Mouse (Mus musculus) intestine, embryonic 14.5 days (tissue): ENCODE results near the gene Numa1. TPM values are rescaled to one million over a fixed set of nuclear protein-coding genes. Genes with fewer than 3 reads are reported as not detected.
"Not testable (repeated sequence)": the region's sequence is repeated elsewhere in the genome, so short reads cannot be mapped to it uniquely, and the experiment has no call there.

ENCODE experiments used
- ATAC-seq: fragments of 200-750 bp; cut with Nextera tagmentation; replicated peaks from 2 replicates; pipeline ENCODE4 v1.8.0; 2017; ENCODE audit warnings: low read depth, moderate number of reproducible peaks, moderate TSS enrichment, moderate library complexity; ENCODE audit not compliant: low FRiP score, low TSS enrichment
- DNase-seq: peaks from one replicate; pipeline ENCODE4 v3.0.0-alpha.2; 2018; ENCODE audit warnings: low spot score
- H3K27ac ChIP-seq: fragments of 300-500 bp; sonication (generic); 2 replicates; pipeline ENCODE4 v1.5.1; 2014; ENCODE audit warnings: low read depth, mild to moderate bottlenecking, control low read depth
- H3K27me3 ChIP-seq: fragments of 300-500 bp; sonication (generic); replicated peaks from 2 replicates; pipeline ENCODE4 v1.6.1; 2014; ENCODE audit warnings: low read length, control low read depth; ENCODE audit not compliant: control insufficient read depth, insufficient read depth
- H3K36me3 ChIP-seq: fragments of 300-500 bp; sonication (generic); 2 replicates; pipeline ENCODE4 v1.6.1; 2014; ENCODE audit warnings: low read length, control low read depth; ENCODE audit not compliant: control insufficient read depth, insufficient read depth
- H3K4me1 ChIP-seq: fragments of 300-500 bp; sonication (generic); replicated peaks from 2 replicates; pipeline ENCODE4 v1.6.1; 2014; ENCODE audit warnings: low read length, control low read depth, mixed read lengths; ENCODE audit not compliant: control insufficient read depth, insufficient read depth
- H3K4me2 ChIP-seq: fragments of 300-500 bp; sonication (generic); 2 replicates; pipeline ENCODE4 v1.6.1; 2014; ENCODE audit warnings: low read length
- H3K4me3 ChIP-seq: fragments of 300-500 bp; sonication (generic); 2 replicates; pipeline ENCODE4 v1.5.1; 2014; ENCODE audit warnings: low read depth, low read length, control low read depth, mixed read lengths
- H3K9ac ChIP-seq: fragments of 300-500 bp; sonication (generic); 2 replicates; pipeline ENCODE4 v1.6.1; 2014; ENCODE audit warnings: mild to moderate bottlenecking, low read length
- H3K9me3 ChIP-seq: fragments of 300-500 bp; sonication (generic); 2 replicates; pipeline ENCODE4 v1.6.1; 2016; ENCODE audit warnings: low read length, control low read depth; ENCODE audit not compliant: control insufficient read depth
- WGBS: fragments of 180-500 bp; shearing (Covaris S2); extraction: QIAGEN DNeasy Blood & Tissue Kit; methylation state at CpG from one replicate; pipeline ENCODE4 v1.1.7; 2014; 5-methylcytosine and 5-hydroxymethylcytosine counted together
- polyA plus RNA-seq: library from polyadenylated mRNA; unstranded; fragments of >200 nt; fragmentation: Nextera tagmentation; extraction: Ambion mirVana; gene quantifications from 2 replicates; pipeline ENCODE4 v1.2.1, GENCODE M21; 2014

Numa1 gene
- polyA plus RNA-seq, 1 experiment from 2014 or later: 99.6 TPM

- Histone ChIP-seq H3K9ac (no peak overlapping the region), H3K36me3 (0 out of 2 replicates have a peak, but pooled peaks cover 6% of the 10 kb centered on the region), H3K4me1 (peaks cover 15% of the 10 kb centered on the region), H3K9me3 (no peaks in the 10 kb centered on the region), H3K27ac (no peak overlapping the region), H3K4me3 (no peak overlapping the region), H3K4me2 (no peak overlapping the region), H3K27me3 (no peaks in the 10 kb centered on the region)
- ATAC-seq (no peak), DNase-seq (no peak)
Observed at GRCm38 (mm10) chr7:101902846-101903245, 31.1 kb upstream of the Numa1 start.

GRCm38 (mm10) chr7:101905561-101906286 is 28.2 kb upstream of the Numa1 start, which contains the start of gene Lamtor1:
Lamtor1 (plus strand) TSS chr7:101905904.
- H3K27me3 ChIP-seq: no peaks in the 10 kb centered on the region
- peak within 1 kb of the TSS; percentile 90 for H3K4me2 ChIP-seq
- H3K4me1 ChIP-seq: peaks cover 21% of the 10 kb centered on the region
- H3K27ac ChIP-seq: peak within 1 kb of the TSS; percentile 96
- H3K9ac ChIP-seq: peak within 1 kb of the TSS; percentile 90
- H3K4me3 ChIP-seq: peak within 1 kb of the TSS; percentile 93
- ATAC-seq (peak; percentile 99), DNase-seq (peak; percentile 98)
- H3K36me3 ChIP-seq: peaks cover 15% of the 10 kb centered on the region
- no peaks in the 10 kb centered on the region for H3K9me3 ChIP-seq
- WGBS: 0% methylated on average over 55 of the region's 61 CpGs

GRCm38 (mm10) chr7:101906287-101906681 is 27.6 kb upstream of the Numa1 start, which contains the start of gene Tomt:
Tomt (minus strand) TSS chr7:101906359.
- no peaks in the 10 kb centered on the region for H3K27me3 ChIP-seq
- WGBS: 14% methylated on average over 11 of the region's 11 CpGs
- no peak for DNase-seq
- H3K4me3 ChIP-seq: peak within 1 kb of the TSS; percentile 93
- no peak for ATAC-seq
- H3K4me2 ChIP-seq: peak within 1 kb of the TSS; percentile 90
- peak within 1 kb of the TSS; percentile 96 for H3K27ac ChIP-seq
- H3K9ac ChIP-seq: peak within 1 kb of the TSS; percentile 90
- H3K9me3 ChIP-seq: no peaks in the 10 kb centered on the region
- H3K36me3 ChIP-seq: peaks cover 21% of the 10 kb centered on the region
- peaks cover 21% of the 10 kb centered on the region for H3K4me1 ChIP-seq

- Histone ChIP-seq H3K4me2 (peak overlapping the region; percentile 90), H3K9ac (peak overlapping the region; percentile 90), H3K4me1 (peaks cover 21% of the 10 kb centered on the region), H3K27ac (no peak overlapping the region; the same call in 1 of the 2 replicates), H3K9me3 (no peaks in the 10 kb centered on the region), H3K27me3 (no peaks in the 10 kb centered on the region), H3K36me3 (peaks cover 25% of the 10 kb centered on the region), H3K4me3 (peak overlapping the region; percentile 93)
- DNase-seq (no peak), ATAC-seq (no peak)
- WGBS: 73% methylated on average over 8 of the region's 8 CpGs
Observed at GRCm38 (mm10) chr7:101906696-101907095, 27.2 kb upstream of the Numa1 start.

GRCm38 (mm10) chr7:101908367-101908766 is 25.5 kb upstream of the Numa1 start:
- Histone ChIP-seq H3K36me3 (peaks cover 41% of the 10 kb centered on the region), H3K4me3 (no peak overlapping the region), H3K9ac (0 out of 2 replicates have a peak overlapping the region, but pooled peaks have one; percentile 1), H3K4me2 (no peak overlapping the region), H3K27ac (no peak overlapping the region), H3K9me3 (no peaks in the 10 kb centered on the region), H3K27me3 (no peaks in the 10 kb centered on the region), H3K4me1 (peaks cover 21% of the 10 kb centered on the region)
- DNase-seq: no peak
- 82% methylated on average over 4 of the region's 4 CpGs for WGBS
- no peak for ATAC-seq

GRCm38 (mm10) chr7:101910138-101910537 is 23.8 kb upstream of the Numa1 start:
- ATAC-seq: no peak
- H3K36me3 ChIP-seq: peaks cover 53% of the 10 kb centered on the region

GRCm38 (mm10) chr7:101911982-101912381 is 21.9 kb upstream of the Numa1 start:
- Histone ChIP-seq H3K27me3 (no peaks in the 10 kb centered on the region), H3K4me2 (no peak overlapping the region), H3K36me3 (peaks cover 53% of the 10 kb centered on the region), H3K4me1 (peaks cover 8% of the 10 kb centered on the region; the same call in 1 of the 2 replicates), H3K27ac (no peak overlapping the region), H3K9me3 (no peaks in the 10 kb centered on the region), H3K4me3 (no peak overlapping the region), H3K9ac (no peak overlapping the region)
- no peak for DNase-seq
- ATAC-seq: no peak
- 67% methylated on average over 3 of the region's 3 CpGs for WGBS

More at GRCm38 (mm10) chr7:101910138-101910537, 23.8 kb upstream of the Numa1 start:
- H3K27me3 ChIP-seq: no peaks in the 10 kb centered on the region
- no peaks in the 10 kb centered on the region for H3K9me3 ChIP-seq
- no peak overlapping the region for H3K27ac ChIP-seq
- no peak overlapping the region for H3K9ac ChIP-seq
- no peak for DNase-seq
- H3K4me3 ChIP-seq: no peak overlapping the region
- H3K4me2 ChIP-seq: no peak overlapping the region
- 78% methylated on average over 4 of the region's 4 CpGs for WGBS
- H3K4me1 ChIP-seq: peaks cover 18% of the 10 kb centered on the region

- Histone ChIP-seq H3K27ac (no peak overlapping the region), H3K4me3 (no peak overlapping the region), H3K4me2 (no peak overlapping the region), H3K27me3 (no peaks in the 10 kb centered on the region), H3K9me3 (no peaks in the 10 kb centered on the region), H3K4me1 (no peaks in the 10 kb centered on the region), H3K36me3 (peaks cover 14% of the 10 kb centered on the region), H3K9ac (no peak overlapping the region)
- DNase-seq (peak; percentile 92), ATAC-seq (peak; percentile 60; the same call in 1 of the 2 replicates)
- 14% methylated on average over 1 of the region's 1 CpGs for WGBS
Observed at GRCm38 (mm10) chr7:101918071-101918470, 15.8 kb upstream of the Numa1 start.

- not testable (repeated sequence) for H3K4me3 ChIP-seq, ATAC-seq, H3K9me3 ChIP-seq, H3K4me1 ChIP-seq, H3K27ac ChIP-seq, H3K36me3 ChIP-seq, DNase-seq, H3K4me2 ChIP-seq, H3K27me3 ChIP-seq, H3K9ac ChIP-seq
Observed at GRCm38 (mm10) chr7:101925892-101926291, 8.0 kb upstream of the Numa1 start.
